Mouse (Mus musculus): ENCODE measurements around the gene Ercc4.

- TF ChIP-seq GATA1 (IDR thresholded peaks at IDR 0.05; ENCODE audit: low read length): no peak
- no peak for TF ChIP-seq TAL1 (IDR thresholded peaks at IDR 0.05; ENCODE audit: low read length)
Measured at GRCm38 (mm10) chr16:13189430-13190107, 80.1 kb downstream of the Ercc4 start.
